Mouse (Mus musculus) forebrain, embryonic 10.5 days (tissue): ENCODE results near the gene Rpp38. TPM values are rescaled to one million over a fixed set of nuclear protein-coding genes. Genes with fewer than 3 reads are reported as not detected.

Experiments used
- DNase-seq: peaks from one replicate; pipeline ENCODE4 v3.0.0-alpha.2; 2017; ENCODE audit warnings: low spot score; ENCODE audit errors: extremely low spot score
- H3K27ac ChIP-seq: fragments of 300-500 bp; sonication (generic); 2 replicates; pipeline ENCODE4 v1.5.1; 2016; ENCODE audit warnings: mild to moderate bottlenecking
- H3K27me3 ChIP-seq: fragments of 300-500 bp; sonication (generic); 2 replicates; pipeline ENCODE4 v1.6.1; 2016; ENCODE audit warnings: mild to moderate bottlenecking; ENCODE audit not compliant: poor library complexity, severe bottlenecking
- H3K36me3 ChIP-seq: fragments of 300-500 bp; sonication (generic); replicated peaks from 2 replicates; pipeline ENCODE4 v1.6.1; 2016; ENCODE audit warnings: mild to moderate bottlenecking, moderate library complexity
- H3K4me1 ChIP-seq: fragments of 300-500 bp; sonication (generic); 2 replicates; pipeline ENCODE4 v1.6.1; 2016
- H3K4me3 ChIP-seq: fragments of 300-500 bp; sonication (generic); 2 replicates; pipeline ENCODE4 v1.5.1; 2016; ENCODE audit warnings: mild to moderate bottlenecking, moderate library complexity
- H3K9me3 ChIP-seq: fragments of 300-500 bp; sonication (generic); 2 replicates; pipeline ENCODE4 v1.6.1; 2016; ENCODE audit warnings: mild to moderate bottlenecking, moderate library complexity
- WGBS: fragments of 180-500 bp; shearing (Covaris S2); methylation state at CpG from one replicate; pipeline ENCODE4 v1.1.7; 2016; 5-methylcytosine and 5-hydroxymethylcytosine counted together
- polyA plus RNA-seq: library from polyadenylated mRNA; unstranded; fragments of >200 nt; fragmentation: Nextera tagmentation; extraction: Ambion mirVana; gene quantifications from 2 replicates; pipeline ENCODE4 v1.2.1, GENCODE M21; 2016

Rpp38 gene
- polyA plus RNA-seq, 1 experiment from 2014 or later = 22.9 TPM

DNA sequence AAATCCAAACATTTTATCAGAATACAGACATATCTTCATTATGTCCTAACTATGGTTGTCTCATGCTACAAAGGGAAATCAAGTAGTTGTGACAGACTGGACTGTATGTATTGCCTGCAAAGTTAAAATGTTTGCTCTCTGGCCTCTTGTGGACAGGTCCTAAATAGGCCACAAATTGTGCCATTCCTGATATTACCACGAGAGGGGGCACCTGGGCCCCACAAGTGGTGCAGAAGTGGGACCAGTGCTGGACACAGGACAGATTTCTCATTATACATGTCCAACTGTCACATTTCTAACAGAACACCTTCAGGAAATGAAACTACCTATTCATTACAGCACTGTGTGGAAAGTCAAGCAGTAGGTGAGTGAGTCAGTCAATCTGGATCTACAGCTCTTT, 5.1 kb downstream of the Rpp38 start:
- H3K4me1 ChIP-seq = peaks cover 17% of the 10 kb centered on the region
- H3K27me3 ChIP-seq = no peaks in the 10 kb centered on the region
- H3K4me3 ChIP-seq = no peak overlapping the region
- peaks cover 79% of the 10 kb centered on the region for H3K36me3 ChIP-seq
- WGBS = 54% methylated on average over 1 of the region's 1 CpGs
- H3K9me3 ChIP-seq = no peaks in the 10 kb centered on the region
- DNase-seq = peak; percentile 29
- no peak overlapping the region for H3K27ac ChIP-seq

DNA sequence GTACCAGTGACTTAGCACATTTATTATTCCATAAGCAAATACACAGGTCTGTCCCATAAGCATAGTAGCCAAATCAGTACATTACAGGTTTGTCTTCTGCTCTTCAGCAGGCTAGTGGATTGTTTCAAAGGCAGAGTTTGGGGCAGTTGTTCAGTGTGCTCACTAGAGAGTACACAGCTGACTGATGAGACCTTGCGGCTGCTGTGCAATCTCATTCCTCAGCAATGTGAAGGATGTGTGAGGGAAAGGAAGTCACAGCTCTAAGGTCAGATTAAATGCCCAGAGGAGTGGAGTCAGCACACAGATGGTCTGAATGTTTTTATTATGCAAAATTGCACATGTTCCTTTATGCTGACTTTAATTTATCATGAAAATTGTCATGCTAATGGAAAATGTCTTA, 5.9 kb downstream of the Rpp38 start:
- 84% methylated on average over 1 of the region's 1 CpGs for WGBS
- peaks cover 11% of the 10 kb centered on the region for H3K4me1 ChIP-seq
- H3K4me3 ChIP-seq = no peak overlapping the region
- no peaks in the 10 kb centered on the region for H3K27me3 ChIP-seq
- no peaks in the 10 kb centered on the region for H3K9me3 ChIP-seq
- H3K36me3 ChIP-seq = peaks cover 85% of the 10 kb centered on the region
- no peak overlapping the region for H3K27ac ChIP-seq
- DNase-seq = no peak

DNA sequence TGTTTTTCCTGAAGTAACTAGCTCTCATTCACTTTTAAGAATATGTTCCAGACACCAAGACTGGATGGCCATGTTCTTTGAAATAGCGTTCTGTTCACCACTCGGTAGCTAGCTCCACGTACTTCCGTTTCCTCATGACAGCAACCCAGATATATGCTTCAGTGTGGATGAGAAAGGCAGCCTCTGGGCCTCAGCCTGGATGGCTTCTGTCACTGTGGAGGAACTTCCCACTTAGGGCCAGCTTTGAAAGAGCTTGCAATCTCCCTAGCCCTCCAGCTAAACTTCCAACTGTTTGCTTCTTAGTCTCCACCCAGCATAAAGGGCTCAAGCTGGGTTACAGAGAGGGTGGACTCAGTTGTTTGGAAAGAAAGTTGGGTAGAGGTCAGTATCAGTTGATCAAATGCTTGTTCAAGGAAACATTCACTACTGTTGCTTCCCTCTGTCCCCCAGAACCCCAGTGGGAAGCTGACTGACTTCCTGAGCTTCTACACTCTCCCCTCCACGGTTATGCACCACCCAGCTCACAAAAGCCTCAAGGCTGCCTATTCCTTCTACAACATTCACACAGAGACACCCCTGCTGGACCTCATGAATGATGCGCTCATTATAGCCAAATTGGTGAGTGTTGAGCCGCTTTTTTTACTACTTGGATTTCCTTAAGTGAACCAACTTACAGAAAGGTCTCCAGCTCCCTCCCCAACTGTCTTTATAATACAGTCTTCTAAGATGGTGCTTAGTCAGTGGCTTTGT, 7.9 kb downstream of the Rpp38 start:
- H3K36me3 ChIP-seq = peaks cover 92% of the 10 kb centered on the region

DNA sequence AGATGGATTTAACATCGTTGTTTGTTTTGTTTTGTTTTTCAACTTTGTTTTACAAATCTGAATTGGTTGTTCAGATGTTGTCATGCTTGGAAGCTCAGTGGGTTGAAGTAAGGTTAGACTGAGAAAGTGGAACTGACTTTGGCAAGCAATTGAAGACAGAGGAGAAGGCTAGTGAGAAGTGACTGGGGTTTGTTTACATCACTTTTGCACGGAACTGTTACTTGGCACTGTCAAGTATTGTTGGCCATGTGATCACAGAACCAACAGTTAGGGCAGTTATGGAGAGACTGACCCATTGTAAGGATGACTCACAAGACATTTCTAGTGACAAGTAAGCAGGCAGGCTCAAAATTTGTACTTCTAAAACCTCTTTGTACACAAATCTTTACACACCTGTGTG, 9.3 kb downstream of the Rpp38 start:
- Histone ChIP-seq H3K9me3 (no peaks in the 10 kb centered on the region), H3K36me3 (peaks cover 92% of the 10 kb centered on the region), H3K27ac (no peak overlapping the region), H3K27me3 (no peaks in the 10 kb centered on the region), H3K4me1 (no peaks in the 10 kb centered on the region), H3K4me3 (no peak overlapping the region)
- no peak for DNase-seq
- 97% methylated on average over 2 of the region's 2 CpGs for whole genome bisulfite sequencing

More for the DNA sequence above, 7.9 kb downstream of the Rpp38 start:
- no peak overlapping the region for H3K4me3 ChIP-seq
- H3K4me1 ChIP-seq = no peaks in the 10 kb centered on the region
- DNase-seq = no peak
- WGBS = 97% methylated on average over 7 of the region's 7 CpGs
- H3K9me3 ChIP-seq = no peaks in the 10 kb centered on the region
- H3K27me3 ChIP-seq = no peaks in the 10 kb centered on the region
- H3K27ac ChIP-seq = no peak overlapping the region

DNA sequence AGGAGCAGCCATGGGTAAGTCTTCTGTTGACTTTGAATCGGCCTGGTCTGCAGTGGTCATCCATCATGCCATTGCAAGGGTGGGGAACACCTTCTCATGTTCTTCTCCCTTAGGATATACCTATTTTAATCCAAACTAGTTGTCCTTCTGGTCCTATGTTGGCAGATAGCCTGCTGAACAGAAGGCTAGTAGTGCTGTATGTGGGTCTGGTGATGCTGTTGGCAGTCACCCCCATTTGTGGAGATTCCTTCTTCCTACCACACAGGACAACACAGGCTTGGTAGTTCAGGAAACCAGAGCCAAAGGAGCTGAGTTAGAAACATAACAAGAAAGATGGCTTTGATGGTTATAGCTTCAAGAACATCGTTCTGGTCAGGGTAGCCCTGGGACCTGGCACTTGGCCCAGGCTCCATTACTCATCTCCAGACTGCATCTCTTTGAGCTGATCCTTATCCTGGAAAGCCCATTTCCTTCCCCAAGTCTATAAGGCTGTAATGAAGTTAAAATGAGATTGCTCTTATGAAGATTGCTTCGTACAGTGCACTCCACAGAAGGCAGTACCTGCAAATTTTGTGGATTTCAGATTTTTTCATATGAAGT, 26.9 kb downstream of the Rpp38 start:
- Histone ChIP-seq H3K27ac (no peak overlapping the region), H3K4me1 (no peaks in the 10 kb centered on the region), H3K9me3 (peaks cover 2% of the 10 kb centered on the region; the same call in 1 of the 2 replicates), H3K4me3 (no peak overlapping the region), H3K27me3 (no peaks in the 10 kb centered on the region), H3K36me3 (peaks cover 31% of the 10 kb centered on the region)
- 95% methylated on average over 3 of the region's 3 CpGs for WGBS
- DNase-seq = no peak

DNA sequence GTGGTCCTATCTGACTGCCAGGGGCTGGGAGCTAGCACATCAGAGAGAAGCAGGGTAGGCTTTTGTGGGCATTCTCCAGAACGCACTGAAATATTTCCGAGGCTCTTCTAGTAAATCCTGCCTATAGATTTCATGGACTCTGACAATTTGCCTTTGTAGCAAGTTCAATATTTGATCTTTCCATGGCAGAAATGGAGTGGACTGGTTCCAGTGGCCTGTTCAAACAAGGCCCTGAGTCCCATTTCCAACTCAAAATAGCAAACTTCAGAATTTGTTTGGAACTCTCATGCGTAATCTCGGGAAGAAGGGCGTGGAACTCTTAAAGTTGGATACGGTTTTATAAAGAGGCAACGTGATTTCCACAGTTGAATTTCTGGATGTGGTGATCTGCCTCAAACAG, 36.6 kb downstream of the Rpp38 start:
- no peak for DNase-seq
- Histone ChIP-seq H3K27me3 (no peaks in the 10 kb centered on the region), H3K36me3 (no peaks in the 10 kb centered on the region; the same call in 1 of the 2 replicates), H3K4me1 (no peaks in the 10 kb centered on the region), H3K9me3 (no peaks in the 10 kb centered on the region), H3K27ac (no peak overlapping the region), H3K4me3 (no peak overlapping the region)
- WGBS = 97% methylated on average over 7 of the region's 7 CpGs

DNA sequence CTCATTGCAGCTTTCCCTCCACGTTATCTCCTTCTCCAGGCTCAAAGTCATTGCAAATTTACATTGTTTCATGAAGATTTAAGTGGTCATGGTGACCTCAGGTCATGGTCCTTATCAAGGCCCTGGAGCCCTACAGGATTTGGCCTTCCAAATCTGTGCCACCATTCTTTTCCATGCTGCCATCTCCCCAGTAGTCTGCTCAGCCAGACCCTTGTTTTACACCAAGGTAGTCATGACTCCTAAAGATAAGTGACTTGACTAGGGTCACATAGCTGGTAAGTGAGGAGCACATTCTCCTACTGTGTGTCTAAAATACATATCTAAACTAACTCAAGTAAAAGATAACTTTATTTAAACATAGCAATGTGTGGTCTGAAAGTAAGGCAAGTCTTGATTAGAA, 40.3 kb downstream of the Rpp38 start:
- Histone ChIP-seq H3K27me3 (no peaks in the 10 kb centered on the region), H3K9me3 (no peaks in the 10 kb centered on the region), H3K36me3 (no peaks in the 10 kb centered on the region; the same call in 1 of the 2 replicates), H3K4me1 (no peaks in the 10 kb centered on the region), H3K27ac (no peak overlapping the region), H3K4me3 (no peak overlapping the region)
- no peak for DNase-seq
- 86% methylated on average over 1 of the region's 1 CpGs for WGBS

DNA sequence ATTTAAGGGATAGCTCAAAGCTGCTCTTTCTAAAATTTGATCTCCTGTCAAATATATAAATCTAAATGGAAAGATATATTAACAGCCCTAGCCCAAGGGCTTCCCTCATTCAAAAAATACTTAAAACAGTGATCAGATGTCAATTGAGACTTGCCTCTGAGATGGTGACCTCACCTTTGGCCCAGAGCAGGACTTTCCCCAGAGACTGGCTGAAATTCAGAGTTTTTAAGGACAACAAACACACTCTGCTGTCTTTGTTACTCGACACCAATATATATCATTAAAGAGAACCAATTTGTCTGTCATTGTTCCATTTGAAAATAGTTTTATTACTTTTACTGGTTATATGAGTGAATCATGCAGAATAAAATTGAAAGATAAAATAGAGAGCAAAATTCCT, 42.9 kb downstream of the Rpp38 start:
- WGBS = 91% methylated on average over 1 of the region's 1 CpGs
- DNase-seq = no peak
- H3K9me3 ChIP-seq = no peaks in the 10 kb centered on the region
- no peak overlapping the region for H3K27ac ChIP-seq
- peaks cover 11% of the 10 kb centered on the region for H3K4me1 ChIP-seq
- no peaks in the 10 kb centered on the region; the same call in 1 of the 2 replicates for H3K36me3 ChIP-seq
- no peaks in the 10 kb centered on the region for H3K27me3 ChIP-seq
- no peak overlapping the region for H3K4me3 ChIP-seq

DNA sequence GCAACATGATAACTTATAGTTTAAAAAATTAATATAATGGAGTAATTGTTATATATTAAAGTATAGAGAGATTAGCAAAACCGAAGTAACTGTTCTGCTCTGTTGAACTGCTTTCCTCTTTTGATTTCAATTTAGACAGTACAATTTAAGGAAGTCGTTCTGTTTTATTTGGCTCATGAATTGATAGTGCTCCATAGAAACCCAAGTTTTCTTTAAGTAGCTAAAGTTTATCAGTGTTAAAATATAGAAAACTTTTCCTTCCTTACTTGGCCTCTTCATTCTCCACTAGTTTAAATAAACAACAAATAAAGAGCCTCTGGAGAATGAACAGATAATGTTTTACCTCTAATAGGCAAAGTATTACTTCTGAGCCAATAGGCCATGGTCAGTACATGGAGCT, 46.2 kb downstream of the Rpp38 start:
- H3K27ac ChIP-seq = no peak overlapping the region
- H3K9me3 ChIP-seq = no peaks in the 10 kb centered on the region
- H3K36me3 ChIP-seq = no peaks in the 10 kb centered on the region
- DNase-seq = no peak
- H3K27me3 ChIP-seq = no peaks in the 10 kb centered on the region
- no peak overlapping the region for H3K4me3 ChIP-seq
- 91% methylated on average over 2 of the region's 2 CpGs for WGBS
- H3K4me1 ChIP-seq = peaks cover 26% of the 10 kb centered on the region

DNA sequence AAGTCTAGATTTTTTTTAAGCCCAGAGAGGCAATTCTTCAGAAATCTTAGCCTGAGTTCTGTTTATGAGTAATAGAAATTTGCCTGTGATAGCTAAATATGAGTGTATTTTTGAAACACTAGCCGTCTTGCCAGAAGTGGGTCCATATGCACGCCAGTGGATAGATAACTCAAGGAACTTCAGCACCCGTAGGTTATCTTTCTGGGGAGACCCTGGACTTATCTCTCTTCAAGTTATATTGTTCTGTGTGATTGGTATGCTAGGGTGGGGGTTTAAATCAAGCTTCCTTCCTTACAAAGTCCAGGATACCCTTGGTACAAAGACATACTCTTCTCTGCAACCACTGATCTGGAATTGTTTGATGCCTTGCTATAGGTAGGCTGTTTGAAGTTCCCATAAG, 46.7 kb downstream of the Rpp38 start:
- Histone ChIP-seq H3K27me3 (no peaks in the 10 kb centered on the region), H3K36me3 (no peaks in the 10 kb centered on the region), H3K4me3 (peak overlapping the region; percentile 83), H3K27ac (no peak overlapping the region), H3K4me1 (peaks cover 26% of the 10 kb centered on the region), H3K9me3 (no peaks in the 10 kb centered on the region)
- 79% methylated on average over 3 of the region's 3 CpGs for WGBS
- DNase-seq = no peak

DNA sequence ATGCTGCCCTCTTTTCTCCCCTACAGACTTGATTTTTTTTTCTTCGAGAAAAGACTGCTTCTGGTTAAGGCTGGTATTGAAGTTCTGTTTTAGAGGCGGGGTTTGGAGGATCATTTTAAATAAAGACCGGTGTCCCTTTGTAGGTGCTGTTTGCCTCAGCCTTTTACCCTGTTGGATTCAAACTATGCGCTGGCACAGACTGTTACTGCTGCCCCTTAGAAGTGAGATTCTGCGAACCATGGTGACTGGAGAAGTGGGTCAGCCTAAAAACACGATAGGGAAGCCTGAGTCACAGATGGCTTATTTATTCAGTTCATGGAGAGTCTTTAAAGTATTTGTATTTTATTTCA, 47.3 kb downstream of the Rpp38 start:
- Histone ChIP-seq H3K27ac (peak overlapping the region; percentile 91), H3K4me1 (peaks cover 26% of the 10 kb centered on the region), H3K9me3 (no peaks in the 10 kb centered on the region), H3K4me3 (peak overlapping the region; percentile 83), H3K36me3 (no peaks in the 10 kb centered on the region), H3K27me3 (no peaks in the 10 kb centered on the region)
- 3% methylated on average over 6 of the region's 6 CpGs for WGBS
- no peak for DNase-seq

DNA sequence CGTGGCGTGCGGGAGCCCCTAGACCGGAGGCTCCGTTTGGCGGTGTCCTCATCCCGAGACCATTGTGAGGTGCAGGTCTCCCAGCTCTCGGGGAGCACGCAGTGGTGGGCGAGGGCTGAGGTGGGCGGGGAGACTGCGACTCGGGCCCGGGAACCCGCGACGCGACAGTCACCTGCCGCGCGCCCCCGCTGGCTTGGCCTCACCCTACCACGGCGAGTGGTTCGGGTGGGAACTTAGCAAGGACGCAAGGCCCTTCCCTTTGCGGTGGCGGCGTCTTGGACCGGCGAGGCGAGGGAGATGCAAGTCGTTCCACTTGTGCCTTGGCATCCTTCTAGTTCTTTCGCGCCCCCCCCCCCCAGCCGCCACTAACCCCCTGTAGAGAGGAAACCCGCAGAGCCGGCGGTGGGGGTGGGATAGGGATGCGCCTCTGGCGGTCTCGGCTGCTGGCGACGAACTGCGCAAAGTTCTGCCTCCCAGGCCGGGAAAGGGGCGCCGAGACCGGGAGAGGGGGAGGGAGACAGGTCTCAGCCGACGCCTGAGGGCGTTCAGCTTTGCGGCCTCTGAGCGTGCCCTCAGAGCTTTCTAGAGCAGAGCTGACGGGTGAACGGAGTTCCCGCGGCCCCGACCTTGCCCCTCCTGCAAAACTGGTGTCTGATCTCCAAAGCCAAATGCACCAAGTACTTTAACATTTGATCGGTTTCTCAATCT, 47.8 kb downstream of the Rpp38 start:
- under 1% methylated on average over 49 of the region's 60 CpGs for WGBS
- peak; percentile 64 for DNase-seq
- H3K9me3 ChIP-seq = no peaks in the 10 kb centered on the region
- H3K27me3 ChIP-seq = no peaks in the 10 kb centered on the region
- H3K36me3 ChIP-seq = no peaks in the 10 kb centered on the region
- peaks cover 26% of the 10 kb centered on the region for H3K4me1 ChIP-seq
- peak overlapping the region; percentile 83 for H3K4me3 ChIP-seq
- peak overlapping the region; percentile 91 for H3K27ac ChIP-seq
